Mouse (Mus musculus): ENCODE measurements around the gene Chrnd.
A peak's percentile ranks its signal among the peaks of the same experiment; 100 is the strongest.

Chrnd gene

GRCm38 (mm10) chr1:87183998-87184750 is 6.2 kb upstream of the Chrnd start:
- ATAC-seq (ENCODE audit: low TSS enrichment), result no peak

- ATAC-seq (ENCODE audit: low TSS enrichment), result peak; percentile 71
These were observed 5.7 kb upstream of the Chrnd start for GRCm38 (mm10) chr1:87184751-87185139.

GRCm38 (mm10) chr1:87185526-87185925 is 4.9 kb upstream of the Chrnd start:
- ATAC-seq (ENCODE audit: low TSS enrichment), result no peak

- ATAC-seq (ENCODE audit: low TSS enrichment), result peak; percentile 39; the same call in 1 of the 2 replicates
These were observed 4.0 kb upstream of the Chrnd start for GRCm38 (mm10) chr1:87186261-87187036.

- ATAC-seq (ENCODE audit: low TSS enrichment), result peak; percentile 92
These were observed 3.4 kb upstream of the Chrnd start for GRCm38 (mm10) chr1:87187037-87187355.

- ATAC-seq (ENCODE audit: low TSS enrichment), result no peak
These were observed 6.9 kb downstream of the Chrnd start for GRCm38 (mm10) chr1:87197296-87197695.

- ATAC-seq (ENCODE audit: low TSS enrichment), result no peak
These were observed 8.0 kb downstream of the Chrnd start for GRCm38 (mm10) chr1:87198119-87199065.

- ATAC-seq (ENCODE audit: low TSS enrichment), result no peak
These were observed 10.4 kb downstream of the Chrnd start for GRCm38 (mm10) chr1:87200811-87201210.

- ATAC-seq (ENCODE audit: low TSS enrichment), result no peak
These were observed 11.4 kb downstream of the Chrnd start for GRCm38 (mm10) chr1:87201848-87202247.

- no peak for ATAC-seq (ENCODE audit: low TSS enrichment)
These were observed 13.4 kb downstream of the Chrnd start for GRCm38 (mm10) chr1:87203779-87204178.

- no peak for ATAC-seq (ENCODE audit: low TSS enrichment)
These were observed 14.1 kb downstream of the Chrnd start, which contains the start of gene Chrng for GRCm38 (mm10) chr1:87204465-87204864. Gene Chrng (plus strand): TSS chr1:87204657.

- no peak for ATAC-seq (ENCODE audit: low TSS enrichment)
These were observed 14.6 kb downstream of the Chrnd start for GRCm38 (mm10) chr1:87205038-87205437.

- ATAC-seq (ENCODE audit: low TSS enrichment), result no peak
These were observed 15.1 kb downstream of the Chrnd start for GRCm38 (mm10) chr1:87205502-87205901.

GRCm38 (mm10) chr1:87206339-87206738 is 15.9 kb downstream of the Chrnd start:
- no peak for ATAC-seq (ENCODE audit: low TSS enrichment)

GRCm38 (mm10) chr1:87211431-87211830 is 21.0 kb downstream of the Chrnd start:
- no peak for ATAC-seq (ENCODE audit: low TSS enrichment)

GRCm38 (mm10) chr1:87213735-87214704 is 23.6 kb downstream of the Chrnd start, which contains the start of gene Eif4e2:
Gene Eif4e2 (plus strand): TSS chr1:87213914.
- ATAC-seq (ENCODE audit: low TSS enrichment), result peak; percentile 96

GRCm38 (mm10) chr1:87214748-87215147 is 24.3 kb downstream of the Chrnd start:
- ATAC-seq (ENCODE audit: low TSS enrichment), result no peak

- ATAC-seq (ENCODE audit: low TSS enrichment), result peak; percentile 41; the same call in 1 of the 2 replicates
These were observed 27.5 kb downstream of the Chrnd start for GRCm38 (mm10) chr1:87217938-87218337.

- ATAC-seq (ENCODE audit: low TSS enrichment), result no peak
These were observed 35.3 kb downstream of the Chrnd start for GRCm38 (mm10) chr1:87225739-87226138.

GRCm38 (mm10) chr1:87226409-87227159 is 36.2 kb downstream of the Chrnd start:
- no peak for ATAC-seq (ENCODE audit: low TSS enrichment)

Data from frontal cortex, adult (tissue).